Mouse (Mus musculus) ES-E14 (cell line): ENCODE data around the gene Prkar1b. TPM values are rescaled to one million over a fixed set of nuclear protein-coding genes. Genes with fewer than 3 reads are reported as not detected.

Experiments used
- DNase-seq: peaks from one replicate; pipeline ENCODE4 v3.0.0-alpha.2; 2013; ENCODE audit warnings: low read depth, low spot score
- H3K27ac ChIP-seq: 2 replicates; pipeline ENCODE4 v1.5.1; 2012; ENCODE audit warnings: low read depth, mild to moderate bottlenecking, low read length, moderate library complexity, mixed read lengths; ENCODE audit not compliant: poor library complexity, insufficient read depth, severe bottlenecking
- H3K36me3 ChIP-seq: 2 replicates; pipeline ENCODE4 v1.6.1; 2012; ENCODE audit warnings: mild to moderate bottlenecking, low read length, moderate library complexity, mixed read lengths; ENCODE audit not compliant: control insufficient read depth, poor library complexity, insufficient read depth, severe bottlenecking
- H3K4me1 ChIP-seq, 2 experiments: fragments of 150-350 bp in 1 of 2; sonication (generic) in 1 of 2; 2 replicates each; pipeline ENCODE4 v1.6.1; 2012; ENCODE audit warnings: low read length in 2 of 2, mild to moderate bottlenecking in 1 of 2, mixed read lengths in 1 of 2; ENCODE audit not compliant: control insufficient read depth in 2 of 2, insufficient read depth in 2 of 2, poor library complexity in 1 of 2
- H3K4me3 ChIP-seq, 2 experiments: fragments of 150-350 bp in 1 of 2; sonication (generic) in 1 of 2; 2 replicates each; pipeline ENCODE4 v1.5.1; 2012; ENCODE audit warnings: low read length in 2 of 2, low read depth in 1 of 2, mild to moderate bottlenecking in 1 of 2, mixed read lengths in 1 of 2; ENCODE audit not compliant: insufficient read depth in 1 of 2, poor library complexity in 1 of 2, severe bottlenecking in 1 of 2
- H3K9ac ChIP-seq: 2 replicates; pipeline ENCODE4 v1.6.1; 2012; ENCODE audit warnings: low read depth, mild to moderate bottlenecking, low read length, mixed read lengths; ENCODE audit not compliant: poor library complexity, insufficient read depth, severe bottlenecking
- H3K9me3 ChIP-seq: fragments of 150-350 bp; sonication (generic); 2 replicates; pipeline ENCODE4 v1.6.1; 2012; ENCODE audit warnings: low read depth, mild to moderate bottlenecking, low read length; ENCODE audit not compliant: control insufficient read depth, insufficient read depth
- CHD2 ChIP-seq: IDR thresholded peaks from 2 replicates; pipeline ENCODE4 v1.6.1; 2014; ENCODE audit warnings: mild to moderate bottlenecking, low read depth, low read length, inconsistent platforms
- HCFC1 ChIP-seq: IDR thresholded peaks from 2 replicates; pipeline ENCODE4 v1.6.1; 2012; ENCODE audit warnings: low read length, inconsistent platforms, borderline replicate concordance; ENCODE audit not compliant: insufficient read depth
- MAFK ChIP-seq: IDR thresholded peaks from 2 replicates; pipeline ENCODE4 v1.6.1; 2014; ENCODE audit warnings: mild to moderate bottlenecking, low read depth, low read length, inconsistent platforms; ENCODE audit not compliant: insufficient read depth
- ZC3H11A ChIP-seq: IDR thresholded peaks from 2 replicates; pipeline ENCODE4 v1.6.1; 2012; ENCODE audit warnings: low read depth, mild to moderate bottlenecking, inconsistent platforms, low read length, borderline replicate concordance
- ZNF384 ChIP-seq: IDR thresholded peaks from 2 replicates; pipeline ENCODE4 v1.6.1; 2012; ENCODE audit warnings: low read depth, low read length, inconsistent platforms
- in situ Hi-C, 2 experiments: fragments of 600-800 bp; cut with MboI; formaldehyde crosslinking; loops; one replicate each; pipeline ENCODE4 v1.15.1; 2025; ENCODE audit warnings: low sequenced_read_pairs in 2 of 2, inconsistent platforms in 1 of 2; ENCODE audit not compliant: unreplicated experiment in 2 of 2
- total RNA-seq: library from RNA; depleted of rRNA; stranded (reverse); fragments of 300-350 nt; gene quantifications from 2 replicates; pipeline ENCODE4 v1.2.3, GENCODE M21; 2012

Gene Prkar1b
- total RNA-seq, 1 experiment, result 3.8 TPM

DNA sequence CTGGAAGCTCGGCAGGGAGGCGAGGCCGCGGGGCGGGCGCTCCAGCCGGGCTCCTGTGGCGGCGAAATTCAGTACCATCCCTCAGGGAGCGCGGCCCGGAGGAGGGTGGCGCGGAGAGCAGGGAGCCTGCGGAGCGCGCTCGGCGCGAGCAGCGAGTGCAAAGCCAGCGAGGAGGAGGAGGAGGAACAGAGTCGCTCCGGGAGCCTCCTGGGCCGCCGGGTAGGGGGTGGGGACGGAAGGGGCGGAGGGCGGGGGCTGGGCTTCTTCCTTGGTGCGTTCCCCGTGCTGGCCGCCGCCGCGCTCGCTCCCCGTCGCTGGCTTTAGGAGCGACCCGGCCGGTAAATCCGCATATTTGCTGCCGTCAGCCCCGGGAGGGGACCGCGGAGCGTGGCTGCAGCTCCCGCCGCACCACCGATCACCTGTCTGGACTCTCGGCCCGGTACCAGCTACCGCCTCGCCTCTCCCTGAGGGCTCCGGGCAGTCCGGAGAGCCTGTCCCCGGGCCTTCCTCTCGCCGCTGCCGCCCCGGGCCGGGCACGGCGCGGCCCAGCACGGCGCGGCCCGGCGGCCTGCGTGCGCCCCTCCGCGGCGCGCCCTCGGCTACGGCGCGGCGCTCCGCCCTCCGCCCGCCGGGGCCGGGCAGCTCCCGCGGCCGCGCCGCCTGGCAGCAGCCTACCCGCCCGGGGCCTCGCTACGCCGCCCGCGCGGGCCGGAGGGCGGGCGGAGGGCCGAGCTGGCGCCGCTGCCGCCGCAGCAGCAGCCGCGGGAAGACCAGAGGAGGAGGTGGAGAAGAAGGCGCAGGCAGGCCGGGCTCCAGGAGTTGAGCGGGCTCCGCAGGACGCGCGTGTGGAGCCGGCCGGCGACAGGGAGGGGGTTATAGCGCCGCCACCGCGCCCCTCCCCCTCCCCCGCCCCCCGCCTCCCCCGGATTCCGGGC lies 154.7 kb downstream of the Prkar1b start:
- no peak for DNase-seq
- H3K27ac ChIP-seq, result peak overlapping the region; percentile 30; the same call in 1 of the 2 replicates
- peaks cover 5 to 31% of the 10 kb centered on the region in 2 experiments for H3K4me1 ChIP-seq
- TF ChIP-seq ZC3H11A (no peak), HCFC1 (peak; percentile 28; the same call in 1 of the 2 replicates)
- H3K4me3 ChIP-seq, result peak overlapping the region; percentile 75 to 94
- H3K9ac ChIP-seq, result peak overlapping the region; percentile 87
- in situ Hi-C loops, result loop anchor here (5.0 to 10.0 kb wide), 3 partner anchors 542 to 910 kb away; partner anchors contain the start of genes Elfn1 (in 1 of the 2) and Uncx (in 1 of the 2)
- H3K36me3 ChIP-seq, result peaks cover 13% of the 10 kb centered on the region
- H3K9me3 ChIP-seq, result no peaks in the 10 kb centered on the region

- H3K36me3 ChIP-seq, result peaks cover 13% of the 10 kb centered on the region
- H3K9ac ChIP-seq, result peak overlapping the region; percentile 81
- TF ChIP-seq ZNF384, result no peak
- no peak for TF ChIP-seq HCFC1
- no peak for TF ChIP-seq MAFK
- no peak for TF ChIP-seq ZC3H11A
- TF ChIP-seq CHD2, result no peak
- in situ Hi-C loops, result loop anchor here in 1 of 2 experiments (10.0 kb wide), 1 partner anchor 911 kb away; the partner anchor contains the start of gene Elfn1
- no peaks in the 10 kb centered on the region for H3K9me3 ChIP-seq
- no peak for DNase-seq
- H3K4me3 ChIP-seq, result peak overlapping the region; percentile 69 to 94
- no peak overlapping the region; the same call in 1 of the 2 replicates for H3K27ac ChIP-seq
- peaks cover 5 to 32% of the 10 kb centered on the region in 2 experiments for H3K4me1 ChIP-seq
Observed at GRCm38 (mm10) chr5:138994108-138994785, 155.6 kb downstream of the Prkar1b start.

GRCm38 (mm10) chr5:138993371-138994107 lies 156.3 kb downstream of the Prkar1b start:
- H3K9ac ChIP-seq, result peak overlapping the region; percentile 81
- TF ChIP-seq ZNF384 (no peak), HCFC1 (no peak), ZC3H11A (no peak), CHD2 (no peak)
- peak overlapping the region; percentile 69 to 94 for H3K4me3 ChIP-seq
- H3K27ac ChIP-seq, result no peak overlapping the region; the same call in 1 of the 2 replicates
- in situ Hi-C loops, result loop anchor here in 1 of 2 experiments (10.0 kb wide), 1 partner anchor 911 kb away; the partner anchor contains the start of gene Elfn1
- peaks cover 18% of the 10 kb centered on the region for H3K36me3 ChIP-seq
- peaks cover 5 to 32% of the 10 kb centered on the region in 2 experiments for H3K4me1 ChIP-seq
- no peaks in the 10 kb centered on the region for H3K9me3 ChIP-seq
- DNase-seq, result no peak
